Mouse (Mus musculus) lung, adult 2 months (tissue): ENCODE data around the gene Stx1a.

Experiments
- CTCF ChIP-seq: fragments of 200-500 bp; IDR thresholded peaks from 2 replicates; pipeline ENCODE4 v1.5.1; 2011; ENCODE audit warnings: mild to moderate bottlenecking, low read length, control low read depth; ENCODE audit not compliant: insufficient read depth
- POLR2A ChIP-seq: fragments of 200-500 bp; IDR thresholded peaks from 2 replicates; pipeline ENCODE4 v1.6.1; 2011; ENCODE audit warnings: low read depth, mild to moderate bottlenecking, control low read depth, low read length, borderline replicate concordance; ENCODE audit errors: extremely low read depth

DNA sequence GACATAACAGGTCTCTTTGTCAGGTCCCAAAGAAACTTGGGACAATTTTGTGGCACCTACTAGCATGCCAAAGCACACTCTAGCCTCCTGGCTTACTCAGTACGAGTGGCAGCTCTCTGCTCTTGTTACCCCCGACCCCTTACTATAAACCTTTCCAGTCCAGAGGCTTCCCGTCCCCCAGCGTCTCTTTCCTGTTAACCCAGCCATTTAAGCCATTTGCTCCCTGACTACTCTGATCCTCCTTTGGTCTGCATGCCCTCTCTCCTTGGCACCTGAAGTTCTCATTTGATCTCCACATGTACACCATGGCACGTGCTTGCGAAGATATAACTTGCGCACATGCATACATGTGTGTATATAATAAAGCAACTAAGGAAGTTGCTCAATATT is 13.0 kb upstream of the Stx1a start:
- TF ChIP-seq POLR2A (no peak), CTCF (no peak)
